Mouse (Mus musculus) forebrain, postnatal 0 days (tissue): ENCODE measurements at regions not wholly inside any gene's neighbourhood (a gene's known extent, or its start where the extent isn't known, plus 50 kb on each side); places are given as distances from the start of the nearest gene placed in this dataset.
A peak's percentile ranks its signal among the peaks of the same experiment; 100 is the strongest.

ENCODE experiments used
- ATAC-seq: fragments of 200-750 bp; cut with Nextera tagmentation; 2 replicates; pipeline ENCODE4 v1.8.0; 2017; ENCODE audit warnings: mild to moderate bottlenecking, moderate library complexity
- DNase-seq: peaks from one replicate; pipeline ENCODE4 v3.0.0-alpha.2; 2015
- H3K27ac ChIP-seq: fragments of 300-500 bp; sonication (generic); 2 replicates; pipeline ENCODE4 v1.5.1; 2014; ENCODE audit warnings: low read depth, mild to moderate bottlenecking, antibody characterized with exemption, low read length, moderate library complexity, mixed read lengths
- H3K27me3 ChIP-seq: fragments of 300-500 bp; sonication (generic); 2 replicates; pipeline ENCODE4 v1.6.1; 2014; ENCODE audit warnings: mild to moderate bottlenecking, low read length, mixed read lengths; ENCODE audit not compliant: insufficient read depth
- H3K36me3 ChIP-seq: fragments of 300-500 bp; sonication (generic); 2 replicates; pipeline ENCODE4 v1.6.1; 2014; ENCODE audit warnings: mild to moderate bottlenecking, moderate library complexity; ENCODE audit not compliant: insufficient read depth
- H3K4me1 ChIP-seq: fragments of 300-500 bp; sonication (generic); 2 replicates; pipeline ENCODE4 v1.6.1; 2014; ENCODE audit warnings: antibody characterized with exemption; ENCODE audit not compliant: insufficient read depth
- H3K4me2 ChIP-seq: fragments of 300-500 bp; sonication (generic); 2 replicates; pipeline ENCODE4 v1.6.1; 2014; ENCODE audit warnings: low read depth, mild to moderate bottlenecking, moderate library complexity
- H3K4me3 ChIP-seq: fragments of 300-500 bp; sonication (generic); 2 replicates; pipeline ENCODE4 v1.5.1; 2014; ENCODE audit warnings: low read depth, low read length, mixed read lengths
- H3K9ac ChIP-seq: fragments of 300-500 bp; sonication (generic); 2 replicates; pipeline ENCODE4 v1.6.1; 2014; ENCODE audit warnings: mild to moderate bottlenecking
- H3K9me3 ChIP-seq: fragments of 300-500 bp; sonication (generic); 2 replicates; pipeline ENCODE4 v1.6.1; 2016; ENCODE audit warnings: low read length
- CTCF ChIP-seq: sonication (generic); IDR thresholded peaks from 2 replicates; pipeline ENCODE4 v1.5.1; 2016; ENCODE audit warnings: antibody characterized with exemption, control low read depth, low read depth
- WGBS: fragments of 180-500 bp; shearing (Covaris S2); extraction: QIAGEN DNeasy Blood & Tissue Kit; methylation state at CpG from one replicate; pipeline ENCODE4 v1.1.7; 2014; 5-methylcytosine and 5-hydroxymethylcytosine counted together

GRCm38 (mm10) chrX:11567827-11568226, 240.2 kb downstream of the H2al1j start:
- Histone ChIP-seq H3K4me2 (no peak overlapping the region), H3K4me1 (no peaks in the 10 kb centered on the region), H3K27ac (no peak overlapping the region), H3K9me3 (no peaks in the 10 kb centered on the region), H3K9ac (no peak overlapping the region), H3K4me3 (no peak overlapping the region), H3K27me3 (no peaks in the 10 kb centered on the region), H3K36me3 (no peaks in the 10 kb centered on the region)
- WGBS, result 73% methylated on average over 6 of the region's 6 CpGs
- TF ChIP-seq CTCF, result no peak
- DNase-seq (no peak), ATAC-seq (no peak)

GRCm38 (mm10) chrX:11568262-11568661, 240.6 kb downstream of the H2al1j start:
- ATAC-seq, result no peak
- no peak overlapping the region for H3K9ac ChIP-seq
- no peak overlapping the region for H3K27ac ChIP-seq
- no peak for TF ChIP-seq CTCF
- H3K4me1 ChIP-seq, result no peaks in the 10 kb centered on the region
- no peaks in the 10 kb centered on the region for H3K36me3 ChIP-seq
- H3K27me3 ChIP-seq, result no peaks in the 10 kb centered on the region
- H3K4me3 ChIP-seq, result no peak overlapping the region
- no peak for DNase-seq
- WGBS, result 82% methylated on average over 5 of the region's 5 CpGs
- no peaks in the 10 kb centered on the region for H3K9me3 ChIP-seq
- no peak overlapping the region for H3K4me2 ChIP-seq

GRCm38 (mm10) chrX:11574354-11574753, 246.7 kb downstream of the H2al1j start:
- no peak overlapping the region for H3K4me3 ChIP-seq
- no peak for TF ChIP-seq CTCF
- no peaks in the 10 kb centered on the region for H3K36me3 ChIP-seq
- H3K27me3 ChIP-seq, result no peaks in the 10 kb centered on the region
- no peaks in the 10 kb centered on the region for H3K9me3 ChIP-seq
- H3K27ac ChIP-seq, result no peak overlapping the region
- H3K4me2 ChIP-seq, result no peak overlapping the region
- DNase-seq (no peak), ATAC-seq (no peak)
- WGBS, result 71% methylated on average over 3 of the region's 3 CpGs
- no peaks in the 10 kb centered on the region for H3K4me1 ChIP-seq
- no peak overlapping the region for H3K9ac ChIP-seq

- Histone ChIP-seq H3K4me2 (no peak overlapping the region), H3K27ac (no peak overlapping the region), H3K36me3 (no peaks in the 10 kb centered on the region), H3K4me1 (no peaks in the 10 kb centered on the region), H3K27me3 (no peaks in the 10 kb centered on the region), H3K4me3 (no peak overlapping the region), H3K9ac (no peak overlapping the region), H3K9me3 (no peaks in the 10 kb centered on the region)
- TF ChIP-seq CTCF, result no peak
- no peak for ATAC-seq
- DNase-seq, result no peak
- 72% methylated on average over 6 of the region's 6 CpGs for WGBS
Observed at GRCm38 (mm10) chrX:11575571-11575970, 247.9 kb downstream of the H2al1j start.

GRCm38 (mm10) chrX:11576287-11576686, 248.7 kb downstream of the H2al1j start:
- Histone ChIP-seq H3K27me3 (no peaks in the 10 kb centered on the region), H3K9me3 (no peaks in the 10 kb centered on the region), H3K4me3 (no peak overlapping the region), H3K4me2 (no peak overlapping the region), H3K36me3 (no peaks in the 10 kb centered on the region), H3K9ac (no peak overlapping the region), H3K4me1 (no peaks in the 10 kb centered on the region), H3K27ac (no peak overlapping the region)
- ATAC-seq, result no peak
- no peak for TF ChIP-seq CTCF
- DNase-seq, result no peak
- WGBS, result 66% methylated on average over 8 of the region's 8 CpGs

- Histone ChIP-seq H3K9me3 (no peaks in the 10 kb centered on the region), H3K4me3 (no peak overlapping the region), H3K4me1 (no peaks in the 10 kb centered on the region), H3K4me2 (no peak overlapping the region), H3K9ac (no peak overlapping the region), H3K27me3 (no peaks in the 10 kb centered on the region), H3K27ac (no peak overlapping the region), H3K36me3 (no peaks in the 10 kb centered on the region)
- WGBS, result 58% methylated on average over 3 of the region's 3 CpGs
- TF ChIP-seq CTCF, result no peak
- no peak for ATAC-seq
- DNase-seq, result peak; percentile 20
Observed at GRCm38 (mm10) chrX:11577294-11577693, 249.7 kb downstream of the H2al1j start.

GRCm38 (mm10) chrX:11585353-11585752, 257.7 kb downstream of the H2al1j start:
- Histone ChIP-seq H3K4me2 (no peak overlapping the region), H3K9ac (no peak overlapping the region), H3K9me3 (no peaks in the 10 kb centered on the region), H3K27ac (no peak overlapping the region), H3K4me1 (no peaks in the 10 kb centered on the region), H3K4me3 (no peak overlapping the region), H3K27me3 (no peaks in the 10 kb centered on the region), H3K36me3 (no peaks in the 10 kb centered on the region)
- 76% methylated on average over 5 of the region's 5 CpGs for WGBS
- ATAC-seq, result no peak
- no peak for TF ChIP-seq CTCF
- no peak for DNase-seq
